In the genomic region with DNA sequence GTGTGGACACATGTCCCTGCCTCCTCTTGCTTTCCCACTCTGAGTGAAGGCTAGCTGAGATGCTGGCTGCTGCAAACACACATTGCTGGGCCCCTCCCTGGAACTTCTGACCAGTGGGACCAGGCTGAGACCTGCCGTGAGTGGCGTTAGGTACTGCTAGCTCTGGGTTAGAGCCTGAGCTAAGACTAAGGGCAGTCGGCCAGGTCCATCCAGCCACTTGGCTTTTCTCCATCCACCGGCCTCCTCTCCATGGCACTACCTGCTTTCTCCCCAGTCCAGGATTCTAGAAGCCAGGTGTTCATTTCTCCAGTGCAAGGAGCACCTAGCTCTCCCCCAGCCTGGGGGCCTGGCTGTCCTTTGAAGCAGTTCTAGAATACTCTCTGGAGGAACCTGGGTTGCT, we compare ENCODE assay signal across 16 mouse cellular contexts. TPM values are rescaled to one million over a fixed set of nuclear protein-coding genes. Genes with fewer than 3 reads are reported as not detected.
DNase-seq lines count a peak whose midpoint lies in the region; ATAC-seq and TF ChIP-seq lines count a peak whose summit lies in the region.
"Had no signal": no experiment of that assay in that cellular context is flagged by ENCODE, and none has a peak within 500 bp of the region (broad histone marks: within the 10 kb centered on the region; RNA-seq: fewer than 3 reads in every experiment).

No protein-coding gene starts in this region.

- no peak overlapping the region for H3K4me2 ChIP-seq in intestine, embryonic 16.5 days (ENCODE audit: low read depth, low read length)
- no peak overlapping the region for H3K4me2 ChIP-seq in intestine, embryonic 15.5 days (replicated peaks)

- H3K27ac ChIP-seq in intestine, embryonic 16.5 days (ENCODE audit: low read length): peak overlapping the region; percentile 45; the same call in 1 of the 2 replicates
- no peak overlapping the region for H3K27ac ChIP-seq in intestine, embryonic 15.5 days
- peak overlapping the region; percentile 88 for H3K27ac ChIP-seq in bone marrow macrophage, adult 2 months (ENCODE audit: insufficient read depth, low read depth, low read length)
- H3K27ac ChIP-seq: embryonic facial prominence, embryonic 10.5 days; heart, adult 2 months; limb, embryonic 13.5 days; neural tube, embryonic 13.5 days had no signal

- no peaks in the 10 kb centered on the region for H3K9me3 ChIP-seq in intestine, embryonic 16.5 days (ENCODE audit: control insufficient read depth, low read length)
- H3K9me3 ChIP-seq in intestine, embryonic 15.5 days: no peaks in the 10 kb centered on the region
- H3K9me3 ChIP-seq: embryonic facial prominence, embryonic 10.5 days; G1E; limb, embryonic 13.5 days; neural tube, embryonic 13.5 days had no signal

- H3K4me3 ChIP-seq in intestine, embryonic 16.5 days (ENCODE audit: low read length): no peak overlapping the region
- H3K4me3 ChIP-seq in intestine, embryonic 15.5 days (replicated peaks): no peak overlapping the region
- H3K4me3 ChIP-seq in bone marrow macrophage, adult 2 months (ENCODE audit: insufficient read depth, low read length): no peak overlapping the region
- H3K4me3 ChIP-seq: heart, adult 2 months; limb, embryonic 13.5 days; neural tube, embryonic 13.5 days had no signal

- H3K36me3 ChIP-seq in intestine, embryonic 16.5 days (ENCODE audit: control insufficient read depth, insufficient read depth, low read length): no peaks in the 10 kb centered on the region
- H3K36me3 ChIP-seq in intestine, embryonic 15.5 days: no peaks in the 10 kb centered on the region
- H3K36me3 ChIP-seq: embryonic facial prominence, embryonic 10.5 days; G1E; limb, embryonic 13.5 days; neural tube, embryonic 13.5 days had no signal

- no peak for TF ChIP-seq CTCF in bone marrow macrophage, adult 2 months (IDR thresholded peaks at IDR 0.05; ENCODE audit: low read depth, low read length)

- H3K9ac ChIP-seq in intestine, embryonic 16.5 days (ENCODE audit: low read depth, low read length): no peak overlapping the region
- no peak overlapping the region for H3K9ac ChIP-seq in intestine, embryonic 15.5 days
- H3K9ac ChIP-seq: limb, embryonic 13.5 days; neural tube, embryonic 13.5 days had no signal

- WGBS in intestine, embryonic 16.5 days: 75% methylated on average over 4 of the region's 4 CpGs
- 71% methylated on average over 4 of the region's 4 CpGs for WGBS in intestine, embryonic 15.5 days

- H3K4me1 ChIP-seq in intestine, embryonic 16.5 days (ENCODE audit: control insufficient read depth, insufficient read depth, low read length): peaks cover 28% of the 10 kb centered on the region
- peaks cover 24% of the 10 kb centered on the region for H3K4me1 ChIP-seq in intestine, embryonic 15.5 days (replicated peaks)
- H3K4me1 ChIP-seq in bone marrow macrophage, adult 2 months (ENCODE audit: control insufficient read depth, insufficient read depth, low read length): peaks cover 30% of the 10 kb centered on the region

- H3K27me3 ChIP-seq in intestine, embryonic 16.5 days (replicated peaks; ENCODE audit: control insufficient read depth, insufficient read depth, low read length): no peaks in the 10 kb centered on the region
- no peaks in the 10 kb centered on the region for H3K27me3 ChIP-seq in intestine, embryonic 15.5 days (replicated peaks)

- no peak for TF ChIP-seq POLR2A in bone marrow macrophage, adult 2 months (IDR thresholded peaks at IDR 0.05; ENCODE audit: borderline replicate concordance, low read depth, low read length)

- no peak for ATAC-seq in intestine, embryonic 16.5 days
- no peak for ATAC-seq in intestine, embryonic 15.5 days
- no peak for ATAC-seq in inflammation-experienced regulatory T-cells, adult 6 months
- ATAC-seq: forebrain, embryonic 14.5 days had no signal

- DNase-seq in cerebellum, postnatal 14 days: peak; percentile 66 to 68
- DNase-seq in kidney, postnatal 25 days: peak; percentile 76 to 79
- DNase-seq in layer of hippocampus, adult 18-20 months (ENCODE audit: low spot score in 2 of 2): no peak
- DNase-seq: adrenal gland, adult 8-10 months; right cerebral cortex, postnatal 4 days had no signal

RNA-seq across cellular contexts. Expression of gene Tmem37, which starts 1.1 kb away (rescaled TPM):
- 108 and 129 TPM in 2 replicates for polyA plus RNA-seq in intestine, embryonic 16.5 days (2015; fragmentation: Nextera tagmentation; extraction: Ambion mirVana)
- 51.3 and 66.1 TPM in 2 replicates for polyA plus RNA-seq in intestine, embryonic 15.5 days (2015; fragmentation: Nextera tagmentation; extraction: Ambion mirVana)
- 71.5 and 83.0 TPM in 2 replicates for polyA plus RNA-seq in bone marrow macrophage, adult 2 months (2012; ENCODE audit: insufficient read depth, insufficient read length, missing spikeins)
- 1 to 10 TPM in 1 of 3 experiments, under 1 TPM in 2; 0.86 to 4.5 (median 0.91) TPM for polyA plus RNA-seq in inflammation-experienced regulatory T-cells, adult 6 months (2017; shearing (Covaris generic))
- 1 to 10 TPM; 1.2 to 1.5 TPM for total RNA-seq in layer of hippocampus, adult 18-20 months (2021)
- total RNA-seq: megakaryocyte-erythroid progenitor cell, adult 5-6 weeks had no signal
- polyA plus RNA-seq: G1E had no signal

RNA-seq across cellular contexts. Expression of gene Dbi, which starts 45.9 kb away (rescaled TPM):
- polyA plus RNA-seq in intestine, embryonic 16.5 days (2015; fragmentation: Nextera tagmentation; extraction: Ambion mirVana): 1,842 and 2,069 TPM in 2 replicates
- polyA plus RNA-seq in intestine, embryonic 15.5 days (2015; fragmentation: Nextera tagmentation; extraction: Ambion mirVana): 1,422 and 1,510 TPM in 2 replicates
- polyA plus RNA-seq in bone marrow macrophage, adult 2 months (2012; ENCODE audit: insufficient read depth, insufficient read length, missing spikeins): 259 and 267 TPM in 2 replicates
- polyA plus RNA-seq in inflammation-experienced regulatory T-cells, adult 6 months (2017; shearing (Covaris generic)): 100 to 1,000 TPM; 144 to 324 (median 146) TPM
- total RNA-seq in layer of hippocampus, adult 18-20 months (2021): 100 to 1,000 TPM; 351 to 386 TPM

RNA-seq across cellular contexts. Expression of gene 3110009E18Rik, which starts 46.1 kb away (rescaled TPM):
- 13.2 and 14.6 TPM in 2 replicates for polyA plus RNA-seq in intestine, embryonic 16.5 days (2015; fragmentation: Nextera tagmentation; extraction: Ambion mirVana)
- 15.6 and 18.4 TPM in 2 replicates for polyA plus RNA-seq in intestine, embryonic 15.5 days (2015; fragmentation: Nextera tagmentation; extraction: Ambion mirVana)
- polyA plus RNA-seq in bone marrow macrophage, adult 2 months (2012; ENCODE audit: insufficient read depth, insufficient read length, missing spikeins): 5.3 and 8.7 TPM in 2 replicates
- polyA plus RNA-seq in inflammation-experienced regulatory T-cells, adult 6 months (2017; shearing (Covaris generic)): 10 to 100 TPM; 23.2 to 27.8 (median 23.7) TPM
- 1 to 10 TPM; 6.7 to 7.8 TPM for total RNA-seq in layer of hippocampus, adult 18-20 months (2021)

Comparison
In these comparisons a context has a peak if more than half of its experiments do, and no peak if none do; other contexts are left out.
1. DNase-seq: peak in cerebellum, postnatal 14 days (2 of 2) and kidney, postnatal 25 days (2 of 2); none in layer of hippocampus, adult 18-20 months (0 of 2).